ENCODE assay signal across 19 mouse cellular contexts in genomic region chr4:131205685-131206084, GRCm38 (mm10).
DNase-seq lines count a peak whose midpoint lies in the region; ATAC-seq and TF ChIP-seq lines count a peak whose summit lies in the region.
"Had no signal": no experiment of that assay in that cellular context is flagged by ENCODE, and none has a peak within 500 bp of the region (broad histone marks: within the 10 kb centered on the region; RNA-seq: fewer than 3 reads in every experiment).

No protein-coding gene starts in this region.

- H3K36me3 ChIP-seq in hindbrain, embryonic 14.5 days (replicated peaks; ENCODE audit: control insufficient read depth, insufficient read depth): no peaks in the 10 kb centered on the region
- no peaks in the 10 kb centered on the region for H3K36me3 ChIP-seq in hindbrain, embryonic 10.5 days
- no peaks in the 10 kb centered on the region for H3K36me3 ChIP-seq in midbrain, embryonic 14.5 days (ENCODE audit: control insufficient read depth, insufficient read depth, low read length)
- H3K36me3 ChIP-seq in midbrain, embryonic 10.5 days: no peaks in the 10 kb centered on the region
- no peaks in the 10 kb centered on the region for H3K36me3 ChIP-seq in forebrain, postnatal 0 days (ENCODE audit: insufficient read depth)
- H3K36me3 ChIP-seq: G1E; limb, embryonic 15.5 days had no signal

- no peak overlapping the region for H3K4me2 ChIP-seq in hindbrain, embryonic 14.5 days (replicated peaks)
- no peak overlapping the region for H3K4me2 ChIP-seq in midbrain, embryonic 14.5 days (ENCODE audit: low read length)
- H3K4me2 ChIP-seq in forebrain, postnatal 0 days (ENCODE audit: low read depth): no peak overlapping the region
- H3K4me2 ChIP-seq: limb, embryonic 15.5 days had no signal

- TF ChIP-seq CTCF in forebrain, postnatal 0 days (IDR thresholded peaks at IDR 0.05; ENCODE audit: low read depth): no peak

- no peaks in the 10 kb centered on the region for H3K27me3 ChIP-seq in hindbrain, embryonic 14.5 days (ENCODE audit: control insufficient read depth, insufficient read depth, low read length)
- no peaks in the 10 kb centered on the region for H3K27me3 ChIP-seq in hindbrain, embryonic 10.5 days (ENCODE audit: insufficient read depth, poor library complexity, severe bottlenecking)
- H3K27me3 ChIP-seq in midbrain, embryonic 14.5 days (ENCODE audit: control insufficient read depth, insufficient read depth, low read length): no peaks in the 10 kb centered on the region
- no peaks in the 10 kb centered on the region for H3K27me3 ChIP-seq in midbrain, embryonic 10.5 days (ENCODE audit: low read depth, poor library complexity, severe bottlenecking)
- H3K27me3 ChIP-seq in forebrain, postnatal 0 days (ENCODE audit: insufficient read depth, low read length): no peaks in the 10 kb centered on the region
- H3K27me3 ChIP-seq: limb, embryonic 15.5 days had no signal

- peak; percentile 24; the same call in 1 of the 2 replicates for ATAC-seq in hindbrain, embryonic 14.5 days (ENCODE audit: low FRiP score)
- no peak for ATAC-seq in midbrain, embryonic 14.5 days (ENCODE audit: low FRiP score, low TSS enrichment)
- ATAC-seq in forebrain, postnatal 0 days: no peak

- DNase-seq in hindbrain, embryonic 14.5 days (ENCODE audit: low spot score): no peak
- DNase-seq in hindbrain, embryonic 10.5 days (ENCODE audit: low spot score): no peak
- DNase-seq in midbrain, embryonic 14.5 days: peak; percentile 19
- no peak for DNase-seq in midbrain, embryonic 10.5 days (ENCODE audit: low spot score)
- DNase-seq in cerebellum, postnatal 10 days: peak; percentile 90 to 95
- DNase-seq in forebrain, postnatal 0 days: peak; percentile 31
- no peak for DNase-seq in left cerebral cortex, adult 8-10 months (ENCODE audit: low spot score in 2 of 2)
- DNase-seq in adipocyte (ENCODE audit: low spot score): no peak
- DNase-seq: adrenal gland, postnatal 36 days; B cell, adult 2 months; heart, adult 18-20 months; heart, postnatal 10 days; kidney, adult 11 months; lung, postnatal 10 days; right cerebral cortex, adult 18-20 months; thymus, adult 2 months had no signal

- H3K9me3 ChIP-seq in hindbrain, embryonic 14.5 days (ENCODE audit: control insufficient read depth, low read length): 0 out of 2 replicates have a peak, but pooled peaks cover under 1% of the 10 kb centered on the region
- H3K9me3 ChIP-seq in hindbrain, embryonic 10.5 days: peaks cover 7% of the 10 kb centered on the region; the same call in 1 of the 2 replicates
- 0 out of 2 replicates have a peak, but pooled peaks cover 2% of the 10 kb centered on the region for H3K9me3 ChIP-seq in midbrain, embryonic 14.5 days (ENCODE audit: control insufficient read depth, low read length)
- H3K9me3 ChIP-seq in midbrain, embryonic 10.5 days (replicated peaks): no peaks in the 10 kb centered on the region; the same call in 1 of the 2 replicates
- no peaks in the 10 kb centered on the region for H3K9me3 ChIP-seq in forebrain, postnatal 0 days (ENCODE audit: low read length)
- H3K9me3 ChIP-seq: limb, embryonic 15.5 days had no signal

- H3K27ac ChIP-seq in hindbrain, embryonic 14.5 days: no peak overlapping the region
- no peak overlapping the region for H3K27ac ChIP-seq in hindbrain, embryonic 10.5 days
- no peak overlapping the region for H3K27ac ChIP-seq in midbrain, embryonic 14.5 days (replicated peaks; ENCODE audit: low read depth, low read length)
- H3K27ac ChIP-seq in midbrain, embryonic 10.5 days (replicated peaks): no peak overlapping the region
- H3K27ac ChIP-seq in forebrain, postnatal 0 days (ENCODE audit: low read depth, low read length): no peak overlapping the region
- H3K27ac ChIP-seq: limb, embryonic 15.5 days had no signal

- H3K4me1 ChIP-seq in hindbrain, embryonic 14.5 days (replicated peaks; ENCODE audit: control insufficient read depth, insufficient read depth, low read length): peaks cover 22% of the 10 kb centered on the region
- peaks cover 20% of the 10 kb centered on the region; the same call in 1 of the 2 replicates for H3K4me1 ChIP-seq in hindbrain, embryonic 10.5 days (replicated peaks)
- no peaks in the 10 kb centered on the region for H3K4me1 ChIP-seq in midbrain, embryonic 14.5 days (ENCODE audit: control insufficient read depth, insufficient read depth, low read length)
- H3K4me1 ChIP-seq in midbrain, embryonic 10.5 days: 0 out of 2 replicates have a peak, but pooled peaks cover 2% of the 10 kb centered on the region
- no peaks in the 10 kb centered on the region; the same call in 1 of the 2 replicates for H3K4me1 ChIP-seq in forebrain, postnatal 0 days (ENCODE audit: insufficient read depth)

- 63% methylated on average over 4 of the region's 4 CpGs for WGBS in hindbrain, embryonic 14.5 days
- WGBS in hindbrain, embryonic 10.5 days: 77% methylated on average over 4 of the region's 4 CpGs
- WGBS in midbrain, embryonic 14.5 days: 67% methylated on average over 4 of the region's 4 CpGs
- 83% methylated on average over 4 of the region's 4 CpGs for WGBS in midbrain, embryonic 10.5 days
- 27% methylated on average over 4 of the region's 4 CpGs for WGBS in forebrain, postnatal 0 days

- H3K4me3 ChIP-seq in hindbrain, embryonic 14.5 days (replicated peaks; ENCODE audit: low read length): no peak overlapping the region
- H3K4me3 ChIP-seq in hindbrain, embryonic 10.5 days: no peak overlapping the region
- no peak overlapping the region for H3K4me3 ChIP-seq in midbrain, embryonic 14.5 days (replicated peaks; ENCODE audit: low read depth, low read length)
- H3K4me3 ChIP-seq in midbrain, embryonic 10.5 days: no peak overlapping the region
- no peak overlapping the region for H3K4me3 ChIP-seq in forebrain, postnatal 0 days (ENCODE audit: low read depth, low read length)
- H3K4me3 ChIP-seq: limb, embryonic 15.5 days; myocyte had no signal

- no peak overlapping the region for H3K9ac ChIP-seq in hindbrain, embryonic 14.5 days
- H3K9ac ChIP-seq in midbrain, embryonic 14.5 days (replicated peaks; ENCODE audit: low read length): no peak overlapping the region
- no peak overlapping the region for H3K9ac ChIP-seq in forebrain, postnatal 0 days
- H3K9ac ChIP-seq: limb, embryonic 15.5 days had no signal

Comparison
In these comparisons a context has a peak if more than half of its experiments do, and no peak if none do; other contexts are left out.
1. DNase-seq: peak in midbrain, embryonic 14.5 days (single experiment), cerebellum, postnatal 10 days (2 of 2) and forebrain, postnatal 0 days (single experiment); none in hindbrain, embryonic 14.5 days (single experiment), hindbrain, embryonic 10.5 days (single experiment), midbrain, embryonic 10.5 days (single experiment), left cerebral cortex, adult 8-10 months (0 of 2) and adipocyte (single experiment).